Mouse (Mus musculus): ENCODE results near the gene Hacd3. TPM values are rescaled to one million over a fixed set of nuclear protein-coding genes. Genes with fewer than 3 reads are reported as not detected.

Gene Hacd3
- total and polyA plus RNA-seq, 3 experiments = 30.4 to 68.7 (median 41.5) TPM

DNA sequence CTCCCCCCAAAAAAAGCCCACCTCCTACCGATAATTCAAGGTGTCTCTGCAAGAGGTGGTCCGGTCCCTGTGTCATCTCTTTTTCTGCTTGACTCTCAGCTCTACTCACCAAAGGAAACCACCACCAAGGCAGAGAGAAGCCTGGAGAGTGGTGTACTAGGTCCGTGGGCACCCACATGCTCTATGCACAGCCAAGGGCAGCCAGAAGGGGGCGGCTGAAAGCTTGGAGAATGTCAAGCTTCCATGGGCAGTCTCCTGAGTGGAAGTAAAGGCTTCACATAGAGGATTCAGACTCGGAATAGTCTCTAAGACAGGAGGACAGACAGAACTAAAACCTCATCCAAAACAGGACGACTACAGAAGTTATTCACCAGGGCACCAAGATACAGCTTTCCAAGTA is 10.2 kb downstream of the Hacd3 start:
- Histone ChIP-seq H3K36me3 (replicated peaks in 1 of 2; ENCODE audit: control insufficient read depth in 1 of 2, insufficient read depth in 1 of 2, low read length in 1 of 2) (peaks cover 5 to 26% of the 10 kb centered on the region in 2 experiments), H3K9me3 (replicated peaks; ENCODE audit: low read length) (no peaks in the 10 kb centered on the region), H3K27me3 (replicated peaks) (no peaks in the 10 kb centered on the region), H3K4me2 (ENCODE audit: insufficient read depth, low read depth, poor library complexity, severe bottlenecking) (peak overlapping the region; percentile 51), H3K4me3 (replicated peaks in 1 of 3; ENCODE audit: low read depth in 2 of 3, low read length in 2 of 3, poor library complexity in 1 of 3) (no peak overlapping the region), H3K4me1 (ENCODE audit: control insufficient read depth in 1 of 2, insufficient read depth in 2 of 2) (peaks cover 6 to 24% of the 10 kb centered on the region in 2 experiments), H3K27ac (ENCODE audit: insufficient read depth, low read depth) (no peak overlapping the region), H3K79me2 (replicated peaks; ENCODE audit: control insufficient read depth, extremely low read depth, insufficient read depth, poor library complexity, severe bottlenecking) (peaks cover 9% of the 10 kb centered on the region), H3K9ac (ENCODE audit: insufficient read depth, low read depth) (no peak overlapping the region)
- dilution Hi-C loops (cut with MboI; ENCODE audit: extremely low pct_ligation_motif_present, extremely low pct_unique_long_range_greater_than_20kb, low sequenced_read_pairs) (no loop called here), in situ Hi-C loops (cut with MboI; ENCODE audit: low pct_ligation_motif_present, low pct_unique_long_range_greater_than_20kb, low sequenced_read_pairs) (no loop called here)
- peak; percentile 49 for DNase-seq (ENCODE audit: extremely low read depth)
- TF ChIP-seq CTCF (conservative IDR thresholded peaks at IDR 0.05 in 1 of 2, IDR thresholded peaks at IDR 0.05 in 1 of 2; ENCODE audit: low read depth in 2 of 2, low read length in 2 of 2) (peak in 1 of 2 experiments; percentile 66; a peak in 2 of 4 replicates), ETS1 (conservative IDR thresholded peaks at IDR 0.05; ENCODE audit: low read depth, low read length) (no peak), POLR2A (IDR thresholded peaks at IDR 0.05; ENCODE audit: low read depth, low read length) (no peak), RCOR1 (conservative IDR thresholded peaks at IDR 0.05; ENCODE audit: low read depth, low read length) (no peak), SMC3 (IDR thresholded peaks at IDR 0.05; ENCODE audit: low read depth, low read length) (peak; percentile 51), ZNF384 (IDR thresholded peaks at IDR 0.05; ENCODE audit: low read depth, low read length) (no peak), ZMIZ1 (IDR thresholded peaks at IDR 0.05; ENCODE audit: low read depth, low read length) (no peak), RAD21 (IDR thresholded peaks at IDR 0.05; ENCODE audit: low read depth, low read length) (peak; percentile 36)

DNA sequence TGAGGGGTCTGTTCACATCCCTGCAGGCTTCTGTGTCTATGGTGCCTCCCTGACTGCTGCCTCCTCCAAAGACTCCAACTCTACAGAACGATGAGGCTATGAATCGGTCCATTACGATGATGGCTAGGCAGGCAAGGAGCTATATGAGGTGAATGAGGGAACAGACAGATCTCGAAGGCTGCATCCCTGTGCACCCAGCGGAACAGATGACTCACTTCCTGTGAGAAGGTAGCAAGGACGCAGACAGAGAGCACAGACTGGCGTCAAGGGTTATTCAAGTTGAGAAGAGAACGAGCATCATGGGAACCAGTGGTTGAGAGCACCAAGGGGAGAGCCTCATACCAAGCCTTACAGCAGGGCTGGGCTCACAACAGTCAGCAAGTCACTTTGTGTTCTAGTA is 10.9 kb downstream of the Hacd3 start:
- H3K36me3 ChIP-seq (replicated peaks in 1 of 2; ENCODE audit: control insufficient read depth in 1 of 2, insufficient read depth in 1 of 2, low read length in 1 of 2) = peaks cover 8 to 32% of the 10 kb centered on the region in 2 experiments
- TF ChIP-seq USF1 (IDR thresholded peaks at IDR 0.05; ENCODE audit: low read depth, low read length) (no peak), ZMIZ1 (IDR thresholded peaks at IDR 0.05; ENCODE audit: low read depth, low read length) (no peak), JUND (conservative IDR thresholded peaks at IDR 0.05; ENCODE audit: low read depth, low read length) (peak; percentile 97), POLR2AphosphoS2 (IDR thresholded peaks at IDR 0.05; ENCODE audit: low read depth, low read length) (no peak), IRF4 (IDR thresholded peaks at IDR 0.05; ENCODE audit: low read depth, low read length) (peak; percentile 85), POLR2A (IDR thresholded peaks at IDR 0.05; ENCODE audit: low read depth, low read length) (no peak; the same call in 1 of the 2 replicates), RCOR1 (conservative IDR thresholded peaks at IDR 0.05; ENCODE audit: low read depth, low read length) (peak; percentile 83; the same call in 1 of the 2 replicates), PAX5 (IDR thresholded peaks at IDR 0.05; ENCODE audit: low read length) (no peak), RAD21 (IDR thresholded peaks at IDR 0.05; ENCODE audit: low read depth, low read length) (no peak; the same call in 1 of the 2 replicates), MAX (IDR thresholded peaks at IDR 0.05; ENCODE audit: low read length) (peak; percentile 64; the same call in 1 of the 2 replicates), MAFK (IDR thresholded peaks at IDR 0.05; ENCODE audit: insufficient replicate concordance, low read length) (no peak; the same call in 1 of the 2 replicates), TCF12 (IDR thresholded peaks at IDR 0.05; ENCODE audit: low read depth, low read length) (peak; percentile 57; the same call in 1 of the 2 replicates), BHLHE40 (IDR thresholded peaks at IDR 0.05; ENCODE audit: low read depth, low read length) (0 out of 2 replicates have a peak, but pooled peaks have one; percentile 30), CHD1 (IDR thresholded peaks at IDR 0.05; ENCODE audit: low read depth, low read length) (0 out of 2 replicates have a peak, but pooled peaks have one; percentile 38), EP300 (IDR thresholded peaks at IDR 0.05; ENCODE audit: low read length) (peak; percentile 90), UBTF (IDR thresholded peaks at IDR 0.05; ENCODE audit: low read depth, low read length) (no peak), MAZ (IDR thresholded peaks at IDR 0.05; ENCODE audit: low read depth, low read length) (peak; percentile 69), ZNF384 (IDR thresholded peaks at IDR 0.05; ENCODE audit: low read depth, low read length) (no peak), SMC3 (IDR thresholded peaks at IDR 0.05; ENCODE audit: low read depth, low read length) (no peak), TBP (conservative IDR thresholded peaks at IDR 0.05; ENCODE audit: low read depth, low read length) (0 out of 2 replicates have a peak, but pooled peaks have one; percentile 49), ELF1 (IDR thresholded peaks at IDR 0.05; ENCODE audit: low read depth, low read length) (peak; percentile 52), GABPA (IDR thresholded peaks at IDR 0.05; ENCODE audit: insufficient replicate concordance, low read depth, low read length) (no peak), CTCF (conservative IDR thresholded peaks at IDR 0.05 in 1 of 2, IDR thresholded peaks at IDR 0.05 in 1 of 2; ENCODE audit: low read depth in 2 of 2, low read length in 2 of 2) (no peak), NRF1 (IDR thresholded peaks at IDR 0.05; ENCODE audit: low read depth, low read length) (0 out of 2 replicates have a peak, but pooled peaks have one; percentile 35), E2F4 (IDR thresholded peaks at IDR 0.05; ENCODE audit: insufficient replicate concordance, low read depth, low read length) (no peak), ZC3H11A (IDR thresholded peaks at IDR 0.05; ENCODE audit: low read depth, low read length) (no peak), MYC (IDR thresholded peaks at IDR 0.05; ENCODE audit: low read depth, low read length) (peak; percentile 64; the same call in 1 of the 2 replicates), ETS1 (conservative IDR thresholded peaks at IDR 0.05; ENCODE audit: low read depth, low read length) (peak; percentile 77), KAT2A (IDR thresholded peaks at IDR 0.05; ENCODE audit: insufficient replicate concordance, low read length) (0 out of 2 replicates have a peak, but pooled peaks have one; percentile 28), USF2 (conservative IDR thresholded peaks at IDR 0.05; ENCODE audit: low read depth, low read length) (no peak)

More for the DNA sequence above, 10.9 kb downstream of the Hacd3 start:
- peak; percentile 95 for DNase-seq (ENCODE audit: extremely low read depth)
- peak overlapping the region; percentile 51 for H3K4me2 ChIP-seq (ENCODE audit: insufficient read depth, low read depth, poor library complexity, severe bottlenecking)
- dilution Hi-C loops (cut with MboI; ENCODE audit: extremely low pct_ligation_motif_present, extremely low pct_unique_long_range_greater_than_20kb, low sequenced_read_pairs) = no loop called here
- no peak overlapping the region for H3K9ac ChIP-seq (ENCODE audit: insufficient read depth, low read depth)
- peaks cover 7% of the 10 kb centered on the region for H3K79me2 ChIP-seq (replicated peaks; ENCODE audit: control insufficient read depth, extremely low read depth, insufficient read depth, poor library complexity, severe bottlenecking)
- 0 out of 2 replicates have a peak overlapping the region, but pooled peaks have one; percentile 46 for H3K27ac ChIP-seq (ENCODE audit: insufficient read depth, low read depth)
- H3K27me3 ChIP-seq (replicated peaks) = no peaks in the 10 kb centered on the region
- no peak overlapping the region for H3K4me3 ChIP-seq (replicated peaks in 1 of 3; ENCODE audit: low read depth in 2 of 3, low read length in 2 of 3, poor library complexity in 1 of 3)
- in situ Hi-C loops (cut with MboI; ENCODE audit: low pct_ligation_motif_present, low pct_unique_long_range_greater_than_20kb, low sequenced_read_pairs) = no loop called here
- peaks cover 6 to 24% of the 10 kb centered on the region in 2 experiments for H3K4me1 ChIP-seq (ENCODE audit: control insufficient read depth in 1 of 2, insufficient read depth in 2 of 2)
- no peaks in the 10 kb centered on the region for H3K9me3 ChIP-seq (replicated peaks; ENCODE audit: low read length)
